Mouse (Mus musculus): ENCODE measurements around the gene Mslnl. TPM values are rescaled to one million over a fixed set of nuclear protein-coding genes. Genes with fewer than 3 reads are reported as not detected.

The Mslnl gene
- polyA plus RNA-seq, 1 experiment from 2014 or later, result not detected

DNA sequence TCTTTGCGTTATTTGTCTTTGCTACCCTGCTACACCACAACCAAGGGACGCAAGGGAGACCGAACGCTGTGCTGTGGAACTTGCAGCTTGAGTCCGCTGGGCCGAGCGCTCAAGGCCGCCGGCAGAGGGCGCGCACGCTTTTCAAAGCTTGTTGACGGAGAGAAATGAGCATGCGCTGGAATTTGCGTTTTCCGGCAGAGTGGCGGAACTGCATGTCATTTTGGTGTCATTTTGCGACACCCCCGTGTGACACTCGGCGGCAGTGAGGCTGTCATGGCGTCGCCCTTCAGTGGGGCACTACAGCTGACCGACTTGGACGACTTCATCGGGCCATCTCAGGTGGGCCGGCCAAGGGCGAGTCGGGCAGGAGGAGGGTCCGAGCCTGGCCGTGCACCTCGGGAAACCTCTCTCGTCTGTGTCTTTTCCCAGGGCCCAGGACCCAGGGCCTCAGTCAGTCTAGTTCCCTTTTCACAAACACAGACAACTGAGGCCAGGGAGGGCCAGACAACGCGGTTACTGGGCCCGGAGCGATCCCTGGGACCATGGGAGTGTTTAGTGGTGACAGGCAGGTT, 37.8 kb downstream of the Mslnl start, which contains the start of gene Narfl:
Gene Narfl, plus strand, starts transcription at position 228 of the 572 bp plus-strand sequence.
- H3K27me3 ChIP-seq (ENCODE audit: insufficient read depth, poor library complexity, severe bottlenecking), result peaks cover 11% of the 10 kb centered on the region; the same call in 1 of the 2 replicates
- peaks cover 10% of the 10 kb centered on the region for H3K36me3 ChIP-seq
- H3K9me3 ChIP-seq, result no peaks in the 10 kb centered on the region
- H3K4me1 ChIP-seq (replicated peaks), result peaks cover 25% of the 10 kb centered on the region
- peak within 1 kb of the TSS; percentile 83 for H3K27ac ChIP-seq
- peak; percentile 99 for DNase-seq (ENCODE audit: low spot score)
- WGBS, result under 1% methylated on average over 37 of the region's 37 CpGs
- peak within 1 kb of the TSS; percentile 68 for H3K4me3 ChIP-seq

DNA sequence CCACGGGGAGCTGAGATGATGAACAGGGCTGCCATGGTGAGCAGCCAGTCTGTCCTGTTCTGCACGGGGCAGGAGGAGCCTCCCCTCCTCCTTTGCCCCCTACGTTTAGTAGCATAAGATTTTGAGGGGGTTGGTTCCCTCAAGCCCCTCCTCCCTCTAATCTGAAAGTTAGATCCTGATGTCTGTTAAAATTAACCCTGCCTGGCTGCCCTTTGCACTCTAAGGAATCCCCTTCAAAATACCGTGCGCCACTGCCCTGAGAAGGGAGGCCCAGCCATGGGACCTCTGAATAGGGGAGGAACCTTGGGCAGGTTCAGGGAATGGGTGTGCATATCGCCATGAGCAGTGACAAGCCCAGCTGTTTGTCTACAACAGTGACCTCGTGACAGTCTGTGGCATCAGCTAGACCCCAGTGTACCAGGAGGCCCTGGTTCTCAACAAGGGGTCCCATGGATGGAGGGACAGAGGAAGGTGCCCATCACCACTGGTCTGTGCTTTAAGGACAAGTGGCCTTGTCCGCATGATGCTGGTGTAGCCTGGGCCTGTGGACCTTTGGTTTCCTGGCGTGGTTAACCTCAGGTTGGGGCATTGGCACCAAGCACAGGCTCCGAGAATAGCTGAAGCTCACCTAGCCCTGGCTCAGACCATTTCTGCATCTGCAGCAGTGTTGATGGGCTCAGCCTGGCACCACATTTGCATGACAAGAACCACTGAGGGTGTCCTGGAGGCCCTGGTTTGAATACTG, 39.6 kb downstream of the Mslnl start:
- Histone ChIP-seq H3K4me3 (peak overlapping the region; percentile 68; the same call in 1 of the 2 replicates), H3K9me3 (no peaks in the 10 kb centered on the region), H3K4me1 (replicated peaks) (peaks cover 25% of the 10 kb centered on the region), H3K27ac (no peak overlapping the region), H3K36me3 (peaks cover 20% of the 10 kb centered on the region), H3K27me3 (ENCODE audit: insufficient read depth, poor library complexity, severe bottlenecking) (no peaks in the 10 kb centered on the region)
- WGBS, result 84% methylated on average over 10 of the region's 10 CpGs
- DNase-seq (ENCODE audit: low spot score), result no peak

- H3K4me1 ChIP-seq (replicated peaks), result peaks cover 32% of the 10 kb centered on the region
- H3K27ac ChIP-seq, result no peak overlapping the region
- no peaks in the 10 kb centered on the region for H3K27me3 ChIP-seq (ENCODE audit: insufficient read depth, poor library complexity, severe bottlenecking)
- no peak overlapping the region for H3K4me3 ChIP-seq
- H3K36me3 ChIP-seq, result peaks cover 45% of the 10 kb centered on the region
- H3K9me3 ChIP-seq, result no peaks in the 10 kb centered on the region
- no peak for DNase-seq (ENCODE audit: low spot score)
- WGBS, result 91% methylated on average over 5 of the region's 5 CpGs
Observed at GRCm38 (mm10) chr17:25777948-25778347, 42.1 kb downstream of the Mslnl start.

GRCm38 (mm10) chr17:25781339-25781738, 45.5 kb downstream of the Mslnl start:
- 88% methylated on average over 6 of the region's 6 CpGs for WGBS

GRCm38 (mm10) chr17:25783086-25783485, 47.2 kb downstream of the Mslnl start:
- peak overlapping the region; percentile 5; the same call in 1 of the 2 replicates for H3K4me3 ChIP-seq

More at GRCm38 (mm10) chr17:25781339-25781738, 45.5 kb downstream of the Mslnl start:
- Histone ChIP-seq H3K4me1 (replicated peaks) (peaks cover 37% of the 10 kb centered on the region), H3K27ac (no peak overlapping the region), H3K9me3 (no peaks in the 10 kb centered on the region), H3K36me3 (peaks cover 60% of the 10 kb centered on the region), H3K4me3 (no peak overlapping the region), H3K27me3 (ENCODE audit: insufficient read depth, poor library complexity, severe bottlenecking) (no peaks in the 10 kb centered on the region)
- DNase-seq (ENCODE audit: low spot score), result no peak

DNA sequence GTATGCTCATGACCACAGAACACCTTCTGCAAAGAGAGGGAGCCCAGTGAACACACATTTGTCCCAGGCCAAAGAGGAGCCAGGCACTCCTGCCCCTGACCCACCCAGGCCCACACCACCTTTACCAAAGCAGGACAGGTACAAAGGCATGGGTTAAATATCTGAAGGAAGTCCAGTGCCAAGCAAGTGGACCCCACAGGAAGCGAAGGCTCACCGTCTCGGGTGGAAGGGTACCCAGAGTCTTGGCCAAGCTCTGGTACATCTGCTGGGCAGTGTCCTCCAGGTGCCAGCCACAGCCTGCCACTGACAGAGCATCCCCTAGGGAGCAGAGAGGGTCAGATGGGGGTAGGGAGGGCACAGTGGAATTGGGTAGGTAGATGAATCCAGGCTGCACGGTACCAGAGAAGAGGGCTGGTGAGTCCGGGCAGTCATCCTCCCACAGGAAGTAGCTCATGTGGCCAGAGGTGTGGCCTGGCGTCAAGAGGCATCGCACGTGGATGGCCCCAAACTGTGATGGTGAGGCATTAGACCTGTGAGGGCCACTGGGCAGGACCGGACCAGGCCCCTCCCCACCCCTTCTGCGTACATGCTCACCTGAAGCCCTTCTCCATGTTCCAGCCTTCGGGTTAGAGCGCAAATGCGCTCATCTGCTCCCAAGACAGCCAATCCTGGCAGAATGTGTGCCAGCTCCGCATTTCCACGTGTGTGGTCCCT, 48.2 kb downstream of the Mslnl start:
- DNase-seq (ENCODE audit: low spot score), result no peak
- H3K36me3 ChIP-seq, result peaks cover 75% of the 10 kb centered on the region
- H3K4me1 ChIP-seq (replicated peaks), result peaks cover 39% of the 10 kb centered on the region
- H3K27me3 ChIP-seq (ENCODE audit: insufficient read depth, poor library complexity, severe bottlenecking), result no peaks in the 10 kb centered on the region
- no peaks in the 10 kb centered on the region for H3K9me3 ChIP-seq
- H3K27ac ChIP-seq, result peak overlapping the region; percentile 97
- 87% methylated on average over 15 of the region's 15 CpGs for WGBS
- H3K4me3 ChIP-seq, result peak overlapping the region; percentile 75

More at GRCm38 (mm10) chr17:25783086-25783485, 47.2 kb downstream of the Mslnl start:
- 87% methylated on average over 7 of the region's 7 CpGs for WGBS
- H3K4me1 ChIP-seq (replicated peaks), result peaks cover 39% of the 10 kb centered on the region
- H3K9me3 ChIP-seq, result no peaks in the 10 kb centered on the region
- H3K27me3 ChIP-seq (ENCODE audit: insufficient read depth, poor library complexity, severe bottlenecking), result no peaks in the 10 kb centered on the region
- H3K27ac ChIP-seq, result no peak overlapping the region
- peaks cover 66% of the 10 kb centered on the region for H3K36me3 ChIP-seq
- DNase-seq (ENCODE audit: low spot score), result no peak

- DNase-seq (ENCODE audit: low spot score), result peak; percentile 98
- peak within 1 kb of the TSS; percentile 97 for H3K27ac ChIP-seq
- no peaks in the 10 kb centered on the region for H3K27me3 ChIP-seq (ENCODE audit: insufficient read depth, poor library complexity, severe bottlenecking)
- WGBS, result under 1% methylated on average over 23 of the region's 23 CpGs
- no peaks in the 10 kb centered on the region for H3K9me3 ChIP-seq
- H3K36me3 ChIP-seq, result peaks cover 77% of the 10 kb centered on the region
- H3K4me3 ChIP-seq, result peak within 1 kb of the TSS; percentile 75
- H3K4me1 ChIP-seq (replicated peaks), result peaks cover 40% of the 10 kb centered on the region
Observed at GRCm38 (mm10) chr17:25785281-25785745, 49.5 kb downstream of the Mslnl start, which contains the start of gene Haghl. TSS of gene Haghl (minus strand) at chr17:25785673.

GRCm38 (mm10) chr17:25786280-25786679, 50.4 kb downstream of the Mslnl start, which contains the start of gene Ccdc78:
TSS of gene Ccdc78 (plus strand) at chr17:25786580.
- no peaks in the 10 kb centered on the region for H3K27me3 ChIP-seq (ENCODE audit: insufficient read depth, poor library complexity, severe bottlenecking)
- DNase-seq (ENCODE audit: low spot score), result no peak
- H3K36me3 ChIP-seq, result peaks cover 72% of the 10 kb centered on the region
- 87% methylated on average over 3 of the region's 3 CpGs for WGBS
- peak within 1 kb of the TSS; percentile 75 for H3K4me3 ChIP-seq
- H3K9me3 ChIP-seq, result no peaks in the 10 kb centered on the region
- peaks cover 49% of the 10 kb centered on the region for H3K4me1 ChIP-seq (replicated peaks)
- peak within 1 kb of the TSS; percentile 97 for H3K27ac ChIP-seq

DNA sequence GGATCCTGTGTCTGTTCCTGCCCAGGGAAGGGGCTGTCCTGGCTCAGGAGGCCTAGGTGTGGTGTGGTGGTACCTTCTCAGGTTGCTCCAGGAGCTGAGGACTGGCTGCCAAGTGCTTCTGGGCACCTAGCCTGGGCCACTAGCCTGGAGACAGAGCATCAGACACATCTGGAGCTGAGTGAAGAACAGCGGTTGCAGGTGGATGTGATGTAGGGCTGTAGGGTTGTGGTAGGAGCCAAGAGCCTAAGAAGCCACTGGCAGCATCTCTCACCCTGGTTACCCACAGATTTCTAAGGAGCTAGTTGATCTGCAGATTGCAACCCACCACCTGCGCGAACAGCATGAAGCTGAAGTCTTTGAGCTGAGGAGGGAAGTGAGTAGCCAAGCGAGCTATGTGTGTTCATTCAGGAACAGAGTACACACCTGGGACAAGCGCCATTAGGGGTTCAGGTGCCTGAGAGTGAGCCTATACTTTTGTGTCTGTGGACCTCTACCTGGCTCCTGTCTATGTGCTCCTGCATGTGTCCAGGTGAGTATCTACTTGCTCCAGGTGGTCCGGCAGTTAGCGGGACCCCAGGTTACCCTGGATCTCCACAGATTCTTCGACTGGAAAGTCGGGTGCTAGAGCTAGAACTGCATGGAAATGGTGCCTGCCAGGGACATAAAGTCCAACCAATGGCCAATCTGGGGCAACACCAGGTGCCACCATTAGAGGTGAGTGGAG, 51.1 kb downstream of the Mslnl start:
- H3K4me1 ChIP-seq (replicated peaks), result peaks cover 53% of the 10 kb centered on the region
- no peaks in the 10 kb centered on the region for H3K27me3 ChIP-seq (ENCODE audit: insufficient read depth, poor library complexity, severe bottlenecking)
- H3K4me3 ChIP-seq, result 0 out of 2 replicates have a peak overlapping the region, but pooled peaks have one; percentile 1
- H3K9me3 ChIP-seq, result no peaks in the 10 kb centered on the region
- WGBS, result 91% methylated on average over 9 of the region's 9 CpGs
- no peak overlapping the region for H3K27ac ChIP-seq
- DNase-seq (ENCODE audit: low spot score), result no peak
- peaks cover 65% of the 10 kb centered on the region for H3K36me3 ChIP-seq

- DNase-seq (ENCODE audit: low spot score), result peak; percentile 45
- WGBS, result 31% methylated on average over 19 of the region's 19 CpGs
- Histone ChIP-seq H3K4me3 (peak overlapping the region; percentile 86), H3K27me3 (ENCODE audit: insufficient read depth, poor library complexity, severe bottlenecking) (no peaks in the 10 kb centered on the region), H3K27ac (peak overlapping the region; percentile 95), H3K4me1 (replicated peaks) (peaks cover 62% of the 10 kb centered on the region), H3K36me3 (peaks cover 66% of the 10 kb centered on the region), H3K9me3 (no peaks in the 10 kb centered on the region)
Observed at GRCm38 (mm10) chr17:25791320-25791842, 55.5 kb downstream of the Mslnl start.

DNA sequence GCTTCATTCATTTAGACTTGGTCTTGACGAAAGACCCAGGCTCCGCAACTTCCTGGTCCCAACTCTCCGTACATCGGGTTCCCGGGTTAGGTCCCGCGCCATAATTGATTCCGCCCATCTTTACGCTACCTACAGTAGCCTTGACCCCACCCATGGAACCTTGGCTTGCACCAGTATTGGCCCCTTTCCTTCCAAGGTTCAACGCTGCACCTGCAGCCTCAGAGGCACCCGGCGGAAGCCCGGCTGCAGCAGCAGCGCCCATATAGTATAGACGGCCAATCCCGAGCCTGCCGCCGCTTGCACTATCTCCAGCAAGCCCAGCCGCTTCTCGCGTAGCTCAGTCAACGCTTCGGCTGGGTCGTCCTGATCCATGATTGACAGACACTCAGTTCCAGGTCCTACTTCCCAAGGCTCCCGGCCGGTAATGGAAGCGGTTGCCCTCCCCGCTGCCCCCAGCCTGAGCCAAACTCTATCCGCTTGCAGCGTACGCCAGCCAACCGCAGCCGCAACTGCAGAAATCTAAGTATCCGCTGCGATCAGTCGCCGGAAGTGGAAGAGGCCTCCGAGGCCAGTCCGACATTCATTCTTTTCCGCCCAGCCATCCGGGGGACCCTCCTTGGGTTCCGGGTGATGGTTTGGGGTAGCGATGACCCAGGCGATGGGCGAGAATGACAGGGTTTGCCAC, 56.1 kb downstream of the Mslnl start:
- WGBS, result under 1% methylated on average over 45 of the region's 45 CpGs
- DNase-seq (ENCODE audit: low spot score), result peak; percentile 86
- H3K36me3 ChIP-seq, result peaks cover 61% of the 10 kb centered on the region
- H3K4me3 ChIP-seq, result peak overlapping the region; percentile 86
- peak overlapping the region; percentile 95 for H3K27ac ChIP-seq
- peaks cover 67% of the 10 kb centered on the region for H3K4me1 ChIP-seq (replicated peaks)
- no peaks in the 10 kb centered on the region for H3K9me3 ChIP-seq
- no peaks in the 10 kb centered on the region for H3K27me3 ChIP-seq (ENCODE audit: insufficient read depth, poor library complexity, severe bottlenecking)

Measured in hindbrain, embryonic 10.5 days (tissue).